25 mouse cellular contexts compared by ENCODE assay signal in the genomic region with DNA sequence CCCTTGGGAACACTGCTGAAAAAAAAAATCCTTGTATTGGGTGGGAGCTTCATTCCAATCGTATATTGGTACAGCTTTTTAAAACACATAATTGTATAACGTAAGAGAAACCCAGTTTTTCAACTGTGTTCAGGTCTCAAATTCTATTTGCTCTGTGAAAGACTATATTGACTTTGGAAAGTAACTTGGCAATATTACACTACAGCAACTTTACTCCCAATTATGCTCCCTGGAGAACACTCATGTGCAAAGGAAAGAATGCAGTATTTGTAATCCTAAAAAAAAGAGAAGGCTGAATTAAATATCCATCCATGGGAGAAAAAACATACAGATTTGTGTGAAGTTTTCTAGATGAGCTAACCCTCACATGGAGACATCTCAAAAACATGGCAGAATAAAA.
DNase-seq lines count a peak whose midpoint lies in the region; ATAC-seq and TF ChIP-seq lines count a peak whose summit lies in the region.
"Had no signal": no experiment of that assay in that cellular context is flagged by ENCODE, and none has a peak within 500 bp of the region (broad histone marks: within the 10 kb centered on the region; RNA-seq: fewer than 3 reads in every experiment).

No protein-coding gene starts in this region.

- no peaks in the 10 kb centered on the region for H3K27me3 ChIP-seq in lung, embryonic 15.5 days
- H3K27me3 ChIP-seq: embryonic facial prominence, embryonic 12.5 days; forebrain, embryonic 13.5 days; heart, embryonic 15.5 days; hindbrain, embryonic 13.5 days; Patski had no signal

- no peak overlapping the region for H3K9ac ChIP-seq in lung, embryonic 15.5 days
- H3K9ac ChIP-seq: embryonic facial prominence, embryonic 12.5 days; forebrain, embryonic 13.5 days; forebrain, postnatal 0 days; heart, embryonic 15.5 days; hindbrain, embryonic 13.5 days had no signal

- intact Hi-C loops in gastrocnemius, adult 2 months (cut with DNase I): loop anchor here (5.0 kb wide), 1 partner anchor 67 kb away; no protein-coding TSS in a partner anchor
- intact Hi-C loops in gastrocnemius, postnatal 36 days (cut with DNase I): no loop called here

- H3K36me3 ChIP-seq in lung, embryonic 15.5 days: no peaks in the 10 kb centered on the region
- H3K36me3 ChIP-seq: embryonic facial prominence, embryonic 12.5 days; heart, embryonic 15.5 days; hindbrain, embryonic 13.5 days had no signal

- peaks cover 25% of the 10 kb centered on the region for H3K4me1 ChIP-seq in lung, embryonic 15.5 days
- H3K4me1 ChIP-seq in embryonic fibroblast, embryonic 13.5 days (ENCODE audit: control insufficient read depth, insufficient read depth, low read length): peaks cover 2% of the 10 kb centered on the region; the same call in 1 of the 2 replicates
- H3K4me1 ChIP-seq: embryonic facial prominence, embryonic 12.5 days had no signal

- TF ChIP-seq POLR2A in embryonic fibroblast, embryonic 13.5 days (IDR thresholded peaks at IDR 0.05; ENCODE audit: low read depth, low read length): no peak

- peak overlapping the region; percentile 16; the same call in 1 of the 2 replicates for H3K27ac ChIP-seq in gastrocnemius, adult 2 months
- peak overlapping the region; percentile 61 for H3K27ac ChIP-seq in lung, embryonic 15.5 days
- peak overlapping the region; percentile 67 for H3K27ac ChIP-seq in embryonic fibroblast, embryonic 13.5 days (ENCODE audit: insufficient read depth, low read length)
- H3K27ac ChIP-seq: embryonic facial prominence, embryonic 12.5 days; forebrain, embryonic 13.5 days; heart, adult 2 months; heart, embryonic 15.5 days; hindbrain, embryonic 13.5 days; hindbrain, postnatal 0 days had no signal

- WGBS in lung, embryonic 15.5 days: 48% methylated on average over 2 of the region's 2 CpGs

- H3K4me2 ChIP-seq in lung, embryonic 15.5 days: no peak overlapping the region
- H3K4me2 ChIP-seq: embryonic facial prominence, embryonic 12.5 days; forebrain, embryonic 13.5 days; heart, embryonic 11.5 days; heart, embryonic 15.5 days; hindbrain, embryonic 13.5 days had no signal

- no peaks in the 10 kb centered on the region for H3K9me3 ChIP-seq in lung, embryonic 15.5 days
- H3K9me3 ChIP-seq: embryonic facial prominence, embryonic 12.5 days; forebrain, embryonic 13.5 days; heart, embryonic 15.5 days; hindbrain, embryonic 13.5 days had no signal

- TF ChIP-seq CTCF in gastrocnemius, adult 2 months (IDR thresholded peaks at IDR 0.05): no peak
- no peak for TF ChIP-seq CTCF in embryonic fibroblast, embryonic 13.5 days (IDR thresholded peaks at IDR 0.05; ENCODE audit: borderline replicate concordance, insufficient read depth, low read length)

- DNase-seq in gastrocnemius, adult 2 months: no peak
- DNase-seq in gastrocnemius, postnatal 36 days: no peak
- no peak for DNase-seq in lung, postnatal 10 days
- DNase-seq in NIH3T3 (ENCODE audit: low read depth): peak; percentile 69
- no peak for DNase-seq in adrenal gland, adult (ENCODE audit: inconsistent age in 2 of 2, low spot score in 1 of 2)
- DNase-seq: adrenal gland, adult 8-10 months; adrenal gland, postnatal 36 days; cerebellum, adult 11 months; cerebellum, adult 8-10 months; cerebellum, postnatal 14 days; embryo, embryonic 11 days; forebrain, postnatal 0 days; gastrocnemius, postnatal 25 days; heart, adult 2 months; heart, postnatal 14 days had no signal

- no peak for ATAC-seq in lung, embryonic 15.5 days (ENCODE audit: borderline replicate concordance, extremely low read depth, low FRiP score, low TSS enrichment)
- ATAC-seq: activated CD4-positive, CD25-positive, alpha-beta regulatory T cell, adult 4 months; forebrain, embryonic 13.5 days; forebrain, postnatal 0 days; hindbrain, postnatal 0 days; Patski had no signal

- H3K4me3 ChIP-seq in gastrocnemius, adult 2 months: no peak overlapping the region
- no peak overlapping the region for H3K4me3 ChIP-seq in lung, embryonic 15.5 days
- H3K4me3 ChIP-seq in embryonic fibroblast, embryonic 13.5 days (ENCODE audit: insufficient read depth, low read length): no peak overlapping the region
- H3K4me3 ChIP-seq: embryonic facial prominence, embryonic 12.5 days; forebrain, embryonic 13.5 days; heart, adult 2 months; heart, embryonic 15.5 days; hindbrain, embryonic 13.5 days had no signal

Comparison
In these comparisons a context has a peak if more than half of its experiments do, and no peak if none do; other contexts are left out.
1. H3K27ac ChIP-seq: peak in every context shown above with its lines; median percentile 67 in embryonic fibroblast, embryonic 13.5 days; 61 in lung, embryonic 15.5 days; 16 in gastrocnemius, adult 2 months.